Mouse (Mus musculus) CH12.LX (cell line): ENCODE data around the gene Frg2f1. TPM values are rescaled to one million over a fixed set of nuclear protein-coding genes. Genes with fewer than 3 reads are reported as not detected.

Experiments used
- DNase-seq: peaks from one replicate; pipeline ENCODE4 v3.0.0-alpha.2; 2013; ENCODE audit errors: extremely low read depth
- H3K27ac ChIP-seq: 2 replicates; pipeline ENCODE4 v1.5.1; 2012; ENCODE audit warnings: low read depth, mild to moderate bottlenecking, control low read depth, moderate library complexity; ENCODE audit not compliant: insufficient read depth
- H3K27me3 ChIP-seq: replicated peaks from 2 replicates; pipeline ENCODE3; 2012; ENCODE audit warnings: inconsistent platforms
- H3K36me3 ChIP-seq, 2 experiments: replicated peaks in 1 of 2; 2 replicates each; pipeline versions ENCODE3 to v1.6.1; 2012; ENCODE audit warnings: inconsistent platforms in 1 of 2, low read length in 1 of 2, mild to moderate bottlenecking in 1 of 2, mixed read lengths in 1 of 2, moderate library complexity in 1 of 2; ENCODE audit not compliant: control insufficient read depth in 1 of 2, insufficient read depth in 1 of 2
- H3K4me1 ChIP-seq, 2 experiments: 2 replicates each; pipeline ENCODE4 v1.6.1; 2012; ENCODE audit warnings: inconsistent platforms in 1 of 2, moderate library complexity in 1 of 2; ENCODE audit not compliant: insufficient read depth in 2 of 2, control insufficient read depth in 1 of 2
- H3K4me2 ChIP-seq: 2 replicates; pipeline ENCODE4 v1.6.1; 2012; ENCODE audit warnings: low read depth, mild to moderate bottlenecking, control low read depth; ENCODE audit not compliant: poor library complexity, insufficient read depth, severe bottlenecking
- H3K4me3 ChIP-seq, 3 experiments: fragments of 150-350 bp in 1 of 3; sonication (generic) in 1 of 3; replicated peaks in 1 of 3; 2 replicates each; pipeline versions ENCODE3 to v1.5.1; 2011 to 2012; ENCODE audit warnings: low read depth in 2 of 3, low read length in 2 of 3, mild to moderate bottlenecking in 2 of 3, moderate library complexity in 2 of 3, control low read depth in 1 of 3, improper control_type of control experiment in 1 of 3, inconsistent platforms in 1 of 3, mixed read lengths in 1 of 3; ENCODE audit not compliant: poor library complexity in 1 of 3
- H3K79me2 ChIP-seq: replicated peaks from 2 replicates; pipeline ENCODE4 v1.6.1; 2012; ENCODE audit warnings: mild to moderate bottlenecking, moderate library complexity; ENCODE audit not compliant: control insufficient read depth, poor library complexity, insufficient read depth, severe bottlenecking; ENCODE audit errors: extremely low read depth
- H3K9ac ChIP-seq: 2 replicates; pipeline ENCODE4 v1.6.1; 2012; ENCODE audit warnings: low read depth, mild to moderate bottlenecking, control low read depth, moderate library complexity; ENCODE audit not compliant: insufficient read depth
- H3K9me3 ChIP-seq: replicated peaks from 2 replicates; pipeline ENCODE3; 2012; ENCODE audit warnings: low read length, inconsistent platforms, mixed read lengths
- BHLHE40 ChIP-seq: IDR thresholded peaks from 2 replicates; pipeline ENCODE4 v1.6.1; 2011; ENCODE audit warnings: mild to moderate bottlenecking, low read depth, low read length, improper control_type of control experiment
- CHD2 ChIP-seq: IDR thresholded peaks from 2 replicates; pipeline ENCODE4 v1.6.1; 2011; ENCODE audit warnings: low read length, improper control_type of control experiment
- CTCF ChIP-seq, 2 experiments: IDR thresholded peaks in 1 of 2; conservative IDR thresholded peaks in 1 of 2; 2 replicates each; pipeline ENCODE4 v1.5.1; 2011 to 2012; ENCODE audit warnings: low read depth in 2 of 2, low read length in 2 of 2, improper control_type of control experiment in 1 of 2, inconsistent platforms in 1 of 2, mild to moderate bottlenecking in 1 of 2, moderate library complexity in 1 of 2
- ELF1 ChIP-seq: IDR thresholded peaks from 2 replicates; pipeline ENCODE4 v1.6.1; 2014; ENCODE audit warnings: low read depth, mild to moderate bottlenecking, inconsistent platforms, low read length, improper control_type of control experiment
- ETS1 ChIP-seq: conservative IDR thresholded peaks from 2 replicates; pipeline ENCODE4 v1.6.1; 2012; ENCODE audit warnings: low read depth, mild to moderate bottlenecking, inconsistent platforms, low read length, improper control_type of control experiment, moderate library complexity
- GABPA ChIP-seq: IDR thresholded peaks from 2 replicates; pipeline ENCODE4 v1.6.1; 2012; ENCODE audit warnings: low read depth, low read length, improper control_type of control experiment, inconsistent platforms; ENCODE audit not compliant: insufficient replicate concordance
- HCFC1 ChIP-seq: IDR thresholded peaks from 2 replicates; pipeline ENCODE4 v1.6.1; 2012; ENCODE audit warnings: low read depth, mild to moderate bottlenecking, inconsistent platforms, low read length, improper control_type of control experiment
- IRF4 ChIP-seq: IDR thresholded peaks from 2 replicates; pipeline ENCODE4 v1.6.1; 2014; ENCODE audit warnings: low read depth, mild to moderate bottlenecking, inconsistent platforms, low read length, improper control_type of control experiment
- JUND ChIP-seq: conservative IDR thresholded peaks from 2 replicates; pipeline ENCODE4 v1.6.1; 2011; ENCODE audit warnings: low read depth, low read length, improper control_type of control experiment
- KAT2A ChIP-seq: IDR thresholded peaks from 2 replicates; pipeline ENCODE4 v1.6.1; 2012; ENCODE audit warnings: low read length, improper control_type of control experiment, inconsistent platforms; ENCODE audit not compliant: insufficient replicate concordance
- MAX ChIP-seq: IDR thresholded peaks from 2 replicates; pipeline ENCODE4 v1.6.1; 2011; ENCODE audit warnings: low read length, improper control_type of control experiment
- MAZ ChIP-seq: IDR thresholded peaks from 2 replicates; pipeline ENCODE4 v1.6.1; 2012; ENCODE audit warnings: low read depth, mild to moderate bottlenecking, inconsistent platforms, low read length, improper control_type of control experiment, moderate library complexity
- MEF2A ChIP-seq: IDR thresholded peaks from 2 replicates; pipeline ENCODE4 v1.6.1; 2014; ENCODE audit warnings: low read depth, mild to moderate bottlenecking, inconsistent platforms, low read length, improper control_type of control experiment, borderline replicate concordance
- MXI1 ChIP-seq: IDR thresholded peaks from 2 replicates; pipeline ENCODE4 v1.6.1; 2011; ENCODE audit warnings: mild to moderate bottlenecking, low read depth, low read length, improper control_type of control experiment
- MYC ChIP-seq: IDR thresholded peaks from 2 replicates; pipeline ENCODE4 v1.6.1; 2011; ENCODE audit warnings: low read depth, mild to moderate bottlenecking, improper control_type of control experiment, low read length
- NELFE ChIP-seq: IDR thresholded peaks from 2 replicates; pipeline ENCODE4 v1.6.1; 2011; ENCODE audit warnings: low read depth, low read length, improper control_type of control experiment
- NRF1 ChIP-seq: IDR thresholded peaks from 2 replicates; pipeline ENCODE4 v1.6.1; 2014; ENCODE audit warnings: low read depth, mild to moderate bottlenecking, inconsistent platforms, low read length, improper control_type of control experiment, moderate library complexity
- PAX5 ChIP-seq: IDR thresholded peaks from 2 replicates; pipeline ENCODE4 v1.6.1; 2012; ENCODE audit warnings: low read length, inconsistent platforms, mixed read lengths
- POLR2A ChIP-seq: IDR thresholded peaks from 2 replicates; pipeline ENCODE4 v1.6.1; 2011; ENCODE audit warnings: low read depth, mild to moderate bottlenecking, improper control_type of control experiment, low read length
- POLR2AphosphoS2 ChIP-seq: IDR thresholded peaks from 2 replicates; pipeline ENCODE4 v1.6.1; 2011; ENCODE audit warnings: low read depth, low read length, improper control_type of control experiment
- RCOR1 ChIP-seq: conservative IDR thresholded peaks from 2 replicates; pipeline ENCODE4 v1.6.1; 2012; ENCODE audit warnings: low read depth, mild to moderate bottlenecking, inconsistent platforms, low read length, improper control_type of control experiment
- SIN3A ChIP-seq: IDR thresholded peaks from 2 replicates; pipeline ENCODE4 v1.6.1; 2012; ENCODE audit warnings: low read length, improper control_type of control experiment, inconsistent platforms
- SMC3 ChIP-seq: IDR thresholded peaks from 2 replicates; pipeline ENCODE4 v1.6.1; 2011; ENCODE audit warnings: low read depth, low read length, improper control_type of control experiment
- TBP ChIP-seq: conservative IDR thresholded peaks from 2 replicates; pipeline ENCODE4 v1.6.1; 2011; ENCODE audit warnings: low read depth, low read length, improper control_type of control experiment
- UBTF ChIP-seq: IDR thresholded peaks from 2 replicates; pipeline ENCODE4 v1.6.1; 2012; ENCODE audit warnings: low read depth, mild to moderate bottlenecking, inconsistent platforms, low read length, improper control_type of control experiment, moderate library complexity
- USF1 ChIP-seq: IDR thresholded peaks from 2 replicates; pipeline ENCODE4 v1.6.1; 2014; ENCODE audit warnings: low read depth, mild to moderate bottlenecking, inconsistent platforms, low read length, improper control_type of control experiment
- ZC3H11A ChIP-seq: IDR thresholded peaks from 2 replicates; pipeline ENCODE4 v1.6.1; 2012; ENCODE audit warnings: low read depth, mild to moderate bottlenecking, inconsistent platforms, low read length, improper control_type of control experiment
- ZKSCAN1 ChIP-seq: IDR thresholded peaks from 2 replicates; pipeline ENCODE4 v1.6.1; 2012; ENCODE audit warnings: low read depth, inconsistent platforms, low read length, improper control_type of control experiment, borderline replicate concordance
- ZMIZ1 ChIP-seq: IDR thresholded peaks from 2 replicates; pipeline ENCODE4 v1.6.1; 2012; ENCODE audit warnings: low read depth, mild to moderate bottlenecking, inconsistent platforms, low read length, improper control_type of control experiment
- dilution Hi-C: fragments of 300-500 bp; cut with MboI; formaldehyde crosslinking; loops from 2 replicates; pipeline ENCODE4 v1.14.3; 2020; ENCODE audit warnings: low sequenced_read_pairs; ENCODE audit not compliant: extremely low pct_unique_long_range_greater_than_20kb, extremely low pct_ligation_motif_present
- in situ Hi-C: fragments of 300-500 bp; cut with MboI; formaldehyde crosslinking; loops from 3 replicates; pipeline ENCODE4 v1.14.3; 2019; ENCODE audit warnings: low sequenced_read_pairs, low pct_ligation_motif_present, low pct_unique_long_range_greater_than_20kb, mixed read lengths
- polyA plus RNA-seq: library from polyadenylated mRNA; unstranded; fragments of >175 nt; gene quantifications from 2 replicates; pipeline ENCODE4 v1.2.1, GENCODE M21; 2012; ENCODE audit warnings: low read depth; ENCODE audit not compliant: insufficient read length
- total RNA-seq, 2 experiments: library from RNA; depleted of rRNA; stranded (reverse); fragments of 300-350 nt in 1 of 2; fragments of >200 nt in 1 of 2; gene quantifications; 2 replicates each; pipeline ENCODE4 v1.2.3; 2012 to 2014

The Frg2f1 gene
- 3.1 and 3.9 TPM in 2 replicates for total RNA-seq (2012; rRNA removed)
- 3.5 TPM in 2 replicates for total RNA-seq (2014; rRNA removed)
- 3.1 and 4.4 TPM in 2 replicates for polyA plus RNA-seq

GRCm38 (mm10) chr4:119539031-119539824, at the start of gene Frg2f1:
Frg2f1 (minus strand) TSS chr4:119539529.
- Histone ChIP-seq H3K79me2 (peaks cover 38% of the 10 kb centered on the region), H3K4me3 (peak within 1 kb of the TSS; percentile 82 to 100 (median 99)), H3K27me3 (no peaks in the 10 kb centered on the region), H3K9ac (peak within 1 kb of the TSS; percentile 94), H3K27ac (peak within 1 kb of the TSS; percentile 85), H3K9me3 (no peaks in the 10 kb centered on the region), H3K4me1 (peaks cover 0 to 38% of the 10 kb centered on the region in 2 experiments; a peak in 2 of 4 replicates), H3K4me2 (peak within 1 kb of the TSS; percentile 92), H3K36me3 (peaks cover 0 to 2% of the 10 kb centered on the region in 2 experiments)
- TF ChIP-seq RCOR1 (peak; percentile 6; the same call in 1 of the 2 replicates), TBP (no peak; the same call in 1 of the 2 replicates), NELFE (peak; percentile 71), ZMIZ1 (peak; percentile 62), NRF1 (peak; percentile 37; the same call in 1 of the 2 replicates), PAX5 (no peak), MYC (peak; percentile 47; the same call in 1 of the 2 replicates), IRF4 (peak; percentile 58), GABPA (no peak; the same call in 1 of the 2 replicates), ETS1 (no peak), POLR2A (peak; percentile 63), ELF1 (peak; percentile 72), SIN3A (peak; percentile 48), BHLHE40 (peak; percentile 46; the same call in 1 of the 2 replicates), UBTF (peak; percentile 89), SMC3 (0 out of 2 replicates have a peak, but pooled peaks have one; percentile 12), MAZ (peak; percentile 72; the same call in 1 of the 2 replicates), ZKSCAN1 (no peak; the same call in 1 of the 2 replicates), JUND (no peak), POLR2AphosphoS2 (peak; percentile 52; the same call in 1 of the 2 replicates), ZC3H11A (no peak), HCFC1 (peak; percentile 74), MAX (peak; percentile 68), CTCF (conservative IDR thresholded peaks at IDR 0.05 in 1 of 2, IDR thresholded peaks at IDR 0.05 in 1 of 2; ENCODE audit: low read depth in 2 of 2, low read length in 2 of 2) (0 out of 4 replicates have a peak, but pooled peaks of 1 of the 2 experiments have one; percentile 0), USF1 (peak; percentile 54), CHD2 (peak; percentile 82), MEF2A (no peak; the same call in 1 of the 2 replicates), KAT2A (peak; percentile 91), MXI1 (peak; percentile 56; the same call in 1 of the 2 replicates)
- peak; percentile 87 for DNase-seq
- in situ Hi-C loops: loop anchor here (10.0 kb wide), 2 partner anchors 104 to 294 kb away; no protein-coding TSS in a partner anchor
- dilution Hi-C loops: no loop called here
